Mouse (Mus musculus) forebrain, embryonic 11.5 days (tissue): ENCODE results near the gene BC049730. TPM values are rescaled to one million over a fixed set of nuclear protein-coding genes. Genes with fewer than 3 reads are reported as not detected.

Source experiments
- ATAC-seq: fragments of 200-750 bp; cut with Nextera tagmentation; replicated peaks from 2 replicates; pipeline ENCODE4 v1.8.0; 2017; ENCODE audit warnings: moderate TSS enrichment; ENCODE audit not compliant: low FRiP score
- DNase-seq: peaks from one replicate; pipeline ENCODE4 v3.0.0-alpha.2; 2017; ENCODE audit warnings: low spot score
- H3K27ac ChIP-seq: fragments of 300-500 bp; sonication (generic); 2 replicates; pipeline ENCODE4 v1.5.1; 2014; ENCODE audit warnings: low read depth, low read length
- H3K27me3 ChIP-seq: fragments of 300-500 bp; sonication (generic); 2 replicates; pipeline ENCODE4 v1.6.1; 2014; ENCODE audit warnings: mild to moderate bottlenecking, low read length, mixed read lengths; ENCODE audit not compliant: control insufficient read depth, insufficient read depth
- H3K36me3 ChIP-seq: fragments of 300-500 bp; sonication (generic); 2 replicates; pipeline ENCODE4 v1.6.1; 2014; ENCODE audit warnings: mild to moderate bottlenecking, low read length, moderate library complexity, mixed read lengths; ENCODE audit not compliant: control insufficient read depth, insufficient read depth
- H3K4me1 ChIP-seq: fragments of 300-500 bp; sonication (generic); replicated peaks from 2 replicates; pipeline ENCODE4 v1.6.1; 2014; ENCODE audit warnings: low read length, mixed read lengths; ENCODE audit not compliant: control insufficient read depth, insufficient read depth
- H3K4me2 ChIP-seq: fragments of 300-500 bp; sonication (generic); 2 replicates; pipeline ENCODE4 v1.6.1; 2014; ENCODE audit warnings: low read depth, mild to moderate bottlenecking, low read length, moderate library complexity, mixed read lengths; ENCODE audit not compliant: severe bottlenecking
- H3K4me3 ChIP-seq: fragments of 300-500 bp; sonication (generic); 2 replicates; pipeline ENCODE4 v1.5.1; 2014; ENCODE audit warnings: low read depth, low read length
- H3K9ac ChIP-seq: fragments of 300-500 bp; sonication (generic); 2 replicates; pipeline ENCODE4 v1.6.1; 2014; ENCODE audit warnings: low read length
- H3K9me3 ChIP-seq: fragments of 300-500 bp; sonication (generic); 2 replicates; pipeline ENCODE4 v1.6.1; 2016; ENCODE audit warnings: low read length, mixed read lengths; ENCODE audit not compliant: control insufficient read depth
- WGBS: fragments of 180-500 bp; shearing (Covaris S2); extraction: QIAGEN DNeasy Blood & Tissue Kit; methylation state at CpG from one replicate; pipeline ENCODE4 v1.1.7; 2014; 5-methylcytosine and 5-hydroxymethylcytosine counted together
- polyA plus RNA-seq: library from polyadenylated mRNA; unstranded; fragments of >200 nt; fragmentation: Nextera tagmentation; extraction: Ambion mirVana; gene quantifications from 2 replicates; pipeline ENCODE4 v1.2.1, GENCODE M21; 2014

Gene BC049730
- polyA plus RNA-seq, 1 experiment from 2014 or later = not detected

GRCm38 (mm10) chr7:24751610-24752009 lies 42.6 kb downstream of the BC049730 start:
- no peaks in the 10 kb centered on the region for H3K4me1 ChIP-seq
- H3K4me3 ChIP-seq = no peak overlapping the region
- 81% methylated on average over 2 of the region's 2 CpGs for WGBS
- H3K27me3 ChIP-seq = no peaks in the 10 kb centered on the region
- H3K9me3 ChIP-seq = no peaks in the 10 kb centered on the region
- ATAC-seq = no peak
- no peak for DNase-seq
- H3K4me2 ChIP-seq = no peak overlapping the region
- no peak overlapping the region for H3K27ac ChIP-seq
- H3K9ac ChIP-seq = no peak overlapping the region
- H3K36me3 ChIP-seq = no peaks in the 10 kb centered on the region

GRCm38 (mm10) chr7:24753476-24753875 lies 44.4 kb downstream of the BC049730 start:
- no peak for ATAC-seq
- no peaks in the 10 kb centered on the region for H3K9me3 ChIP-seq
- WGBS = 82% methylated on average over 5 of the region's 5 CpGs
- DNase-seq = no peak
- H3K27ac ChIP-seq = no peak overlapping the region
- H3K4me3 ChIP-seq = no peak overlapping the region
- H3K36me3 ChIP-seq = no peaks in the 10 kb centered on the region
- no peak overlapping the region for H3K4me2 ChIP-seq
- no peaks in the 10 kb centered on the region for H3K27me3 ChIP-seq
- H3K9ac ChIP-seq = no peak overlapping the region
- no peaks in the 10 kb centered on the region for H3K4me1 ChIP-seq

DNA sequence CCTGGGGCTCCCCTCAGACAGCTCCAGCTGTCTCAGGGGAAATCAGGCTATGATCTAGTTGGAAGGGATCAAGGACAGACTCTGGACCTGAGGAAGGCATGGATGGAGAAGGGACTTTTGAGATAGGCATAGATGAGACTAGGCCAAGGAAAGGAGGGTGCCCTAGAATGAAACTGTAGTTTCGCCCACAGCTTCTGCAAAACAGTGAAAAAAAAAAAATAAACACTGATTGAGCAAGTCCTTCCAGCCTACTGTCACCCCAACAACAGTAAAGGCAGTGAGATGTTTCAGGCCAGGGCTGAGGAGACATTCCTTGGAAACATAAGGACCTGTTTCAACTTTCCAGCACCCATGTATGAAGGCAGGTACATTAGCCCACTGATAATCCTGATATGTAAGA lies 49.5 kb downstream of the BC049730 start:
- DNase-seq (no peak), ATAC-seq (no peak)
- Histone ChIP-seq H3K27me3 (no peaks in the 10 kb centered on the region), H3K4me3 (no peak overlapping the region), H3K9ac (no peak overlapping the region), H3K4me1 (no peaks in the 10 kb centered on the region), H3K27ac (no peak overlapping the region), H3K4me2 (no peak overlapping the region), H3K36me3 (no peaks in the 10 kb centered on the region), H3K9me3 (no peaks in the 10 kb centered on the region)
- WGBS = 86% methylated on average over 1 of the region's 1 CpGs

DNA sequence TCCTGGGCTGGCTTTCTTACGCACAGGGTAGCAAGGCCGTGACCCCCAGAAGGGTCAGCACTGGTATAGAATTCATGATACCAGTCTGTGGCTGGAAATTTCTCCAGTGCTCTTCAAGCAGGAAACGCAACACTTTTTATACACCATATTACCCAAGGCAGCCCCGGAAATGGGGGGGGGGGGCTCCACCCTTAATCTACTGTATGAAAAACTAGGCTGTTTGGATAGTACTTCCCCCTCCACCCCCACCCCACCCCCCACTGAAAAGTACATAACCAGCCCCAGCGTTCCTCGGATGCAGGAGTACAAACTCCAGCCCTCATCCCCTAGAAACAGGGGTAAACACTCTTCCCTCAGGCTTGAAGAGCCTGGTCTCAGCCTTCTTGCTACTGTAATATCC lies 51.2 kb downstream of the BC049730 start, which contains the start of gene Cd177:
Gene Cd177 (minus strand): TSS at position 101 of the 400 bp plus-strand sequence.
- H3K4me1 ChIP-seq = no peaks in the 10 kb centered on the region
- no peaks in the 10 kb centered on the region for H3K36me3 ChIP-seq
- no peak within 1 kb of the TSS for H3K4me2 ChIP-seq
- H3K4me3 ChIP-seq = no peak within 1 kb of the TSS
- H3K9ac ChIP-seq = no peak within 1 kb of the TSS
- H3K27me3 ChIP-seq = no peaks in the 10 kb centered on the region
- ATAC-seq (no peak), DNase-seq (no peak)
- WGBS = 87% methylated on average over 6 of the region's 6 CpGs
- no peak within 1 kb of the TSS for H3K27ac ChIP-seq
- H3K9me3 ChIP-seq = no peaks in the 10 kb centered on the region

- no peak for ATAC-seq
- WGBS = 77% methylated on average over 6 of the region's 6 CpGs
- DNase-seq = no peak
These were observed 52.1 kb downstream of the BC049730 start for GRCm38 (mm10) chr7:24761161-24761560.

DNA sequence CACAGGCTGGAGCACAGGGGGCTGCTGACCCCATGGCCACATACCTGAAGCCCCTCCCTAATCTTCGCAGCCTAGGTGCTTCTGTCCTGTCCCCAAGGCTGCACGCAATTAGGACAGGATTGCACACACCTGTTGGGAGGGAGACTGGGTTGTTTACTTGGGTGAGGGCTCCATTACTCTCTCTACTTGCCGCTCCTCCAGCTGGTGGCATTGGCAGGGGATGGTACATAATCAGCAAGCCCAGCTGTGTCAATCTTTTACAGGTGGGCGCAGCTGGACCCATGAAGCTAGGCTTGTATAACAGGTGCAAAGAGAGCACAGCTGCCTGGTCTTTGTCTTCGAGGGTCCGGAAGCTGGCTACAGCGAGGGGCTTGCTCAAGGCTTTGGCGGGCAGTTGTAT lies 53.5 kb downstream of the BC049730 start:
- WGBS = 94% methylated on average over 8 of the region's 8 CpGs
- Histone ChIP-seq H3K9ac (no peak overlapping the region), H3K4me2 (no peak overlapping the region), H3K36me3 (no peaks in the 10 kb centered on the region), H3K4me3 (no peak overlapping the region), H3K27me3 (no peaks in the 10 kb centered on the region), H3K4me1 (no peaks in the 10 kb centered on the region), H3K27ac (no peak overlapping the region), H3K9me3 (no peaks in the 10 kb centered on the region)
- ATAC-seq (no peak), DNase-seq (no peak)

More at GRCm38 (mm10) chr7:24761161-24761560, 52.1 kb downstream of the BC049730 start:
- H3K36me3 ChIP-seq = no peaks in the 10 kb centered on the region
- no peak overlapping the region for H3K27ac ChIP-seq
- H3K4me3 ChIP-seq = no peak overlapping the region
- no peaks in the 10 kb centered on the region for H3K9me3 ChIP-seq
- no peak overlapping the region for H3K9ac ChIP-seq
- H3K4me2 ChIP-seq = no peak overlapping the region
- H3K27me3 ChIP-seq = no peaks in the 10 kb centered on the region
- H3K4me1 ChIP-seq = no peaks in the 10 kb centered on the region

Other genes with a start within 250 kb of the BC049730 start
- 1.1 and 1.2 TPM in 2 replicates for gene Plaur, start 246.8 kb upstream of the BC049730 start, polyA plus RNA-seq
- 7.1 and 8.9 TPM in 2 replicates for gene Cadm4, start 227.2 kb upstream of the BC049730 start, polyA plus RNA-seq
- 109 and 114 TPM in 2 replicates for gene Zfp428, start 202.2 kb upstream of the BC049730 start, polyA plus RNA-seq
- 0.96 and 1.3 TPM in 2 replicates for gene AC161166.1, start 196.8 kb upstream of the BC049730 start, polyA plus RNA-seq
- 16.1 and 16.4 TPM in 2 replicates for gene Irgq, start 178.6 kb upstream of the BC049730 start, polyA plus RNA-seq
- gene Pinlyp, start 163.1 kb upstream of the BC049730 start, polyA plus RNA-seq = not detected in 2 replicates
- 140 and 150 TPM in 2 replicates for gene Xrcc1, start 163.0 kb upstream of the BC049730 start, polyA plus RNA-seq
- 17.9 and 21.4 TPM in 2 replicates for gene Ethe1, start 121.7 kb upstream of the BC049730 start, polyA plus RNA-seq
- gene Zfp575, start 121.6 kb upstream of the BC049730 start, polyA plus RNA-seq = 2.2 and 2.5 TPM in 2 replicates
- gene Phldb3, start 98.5 kb upstream of the BC049730 start, polyA plus RNA-seq = not detected in 2 replicates
- 0.69 and 0.73 TPM in 2 replicates for gene Lypd3, start 72.7 kb upstream of the BC049730 start, polyA plus RNA-seq
- not detected in 2 replicates for gene Tex101, start 32.6 kb upstream of the BC049730 start, polyA plus RNA-seq
- not detected in 2 replicates for gene Gm4763, start 17.7 kb downstream of the BC049730 start, polyA plus RNA-seq
- not detected in 2 replicates for gene Cd177, start 51.1 kb downstream of the BC049730 start, polyA plus RNA-seq
- gene Ceacam10, start 68.0 kb downstream of the BC049730 start, polyA plus RNA-seq = not detected in 2 replicates
- gene Gm9844, start 153.0 kb downstream of the BC049730 start, polyA plus RNA-seq = 15.5 and 15.9 TPM in 2 replicates
- not detected in 2 replicates for gene Lypd4, start 160.7 kb downstream of the BC049730 start, polyA plus RNA-seq
- not detected in 2 replicates for gene Dmrtc2, start 160.8 kb downstream of the BC049730 start, polyA plus RNA-seq
- gene Rps19, start 175.1 kb downstream of the BC049730 start, polyA plus RNA-seq = 1,722 and 1,731 TPM in 2 replicates
- gene Cd79a, start 188.1 kb downstream of the BC049730 start, polyA plus RNA-seq = 0.31 and 0.37 TPM in 2 replicates
- 65.7 and 69.5 TPM in 2 replicates for gene Arhgef1, start 193.7 kb downstream of the BC049730 start, polyA plus RNA-seq
- gene Gm4881, start 235.3 kb downstream of the BC049730 start, polyA plus RNA-seq = 0.32 and 0.55 TPM in 2 replicates